Mouse (Mus musculus) left cerebral cortex, postnatal 14 days (tissue): Measurements from ENCODE around the gene Eno1. TPM values are rescaled to one million over a fixed set of nuclear protein-coding genes. Genes with fewer than 3 reads are reported as not detected.
A peak's percentile ranks its signal among the peaks of the same experiment; 100 is the strongest.
"Not testable (repeated sequence)": the region's sequence is repeated elsewhere in the genome, so short reads cannot be mapped to it uniquely, and the experiment has no call there.

Experiments
- DNase-seq, 2 experiments: peaks; one replicate each; pipeline ENCODE4 v3.0.0; 2021 to 2022; ENCODE audit warnings: low spot score in 2 of 2, mixed read lengths in 1 of 2
- intact Hi-C: fragments of 180-260 bp; cut with DNase I; formaldehyde crosslinking; loops from one replicate; pipeline ENCODE4 v1.15.1; 2025
- total RNA-seq, 2 experiments: library from RNA; stranded (reverse); gene quantifications; 2 replicates each; pipeline ENCODE4 v1.2.3; 2021

Eno1 gene
- total RNA-seq, 2 experiments from 2014 or later = 378 to 386 TPM

- no peak for DNase-seq
- intact Hi-C loops = no loop called here
These were observed 32.4 kb downstream of the Eno1 start for GRCm38 (mm10) chr4:150268674-150269653.

GRCm38 (mm10) chr4:150269679-150270078 lies 33.2 kb downstream of the Eno1 start:
- intact Hi-C loops = no loop called here

GRCm38 (mm10) chr4:150270718-150271117 lies 34.2 kb downstream of the Eno1 start:
- intact Hi-C loops, DNase-seq: not testable (repeated sequence)

More at GRCm38 (mm10) chr4:150269679-150270078, 33.2 kb downstream of the Eno1 start:
- DNase-seq = no peak

GRCm38 (mm10) chr4:150272725-150273124 lies 36.2 kb downstream of the Eno1 start:
- intact Hi-C loops = no loop called here
- DNase-seq = no peak

DNA sequence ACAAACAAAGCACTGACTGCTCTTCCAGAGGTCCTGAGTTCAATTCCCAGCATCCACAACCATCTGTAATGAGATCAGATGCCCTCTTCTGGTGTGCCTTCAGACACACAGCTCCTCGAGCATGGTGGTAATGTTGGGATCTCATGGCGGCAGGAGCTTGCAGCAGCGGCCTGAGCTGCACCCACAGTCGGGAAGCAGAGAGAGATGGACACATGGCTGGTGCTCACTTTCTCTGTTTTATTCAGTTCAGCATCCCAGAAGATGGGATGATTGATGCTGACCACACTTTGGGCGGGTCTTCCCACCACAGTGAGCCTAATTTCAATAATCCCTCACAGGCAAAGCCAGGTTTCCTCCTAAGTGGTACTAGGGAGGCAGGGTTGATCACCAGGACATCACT lies 39.0 kb downstream of the Eno1 start:
- DNase-seq = no peak
- intact Hi-C loops = no loop called here

GRCm38 (mm10) chr4:150279336-150279735 lies 42.8 kb downstream of the Eno1 start:
- DNase-seq, intact Hi-C loops: not testable (repeated sequence)

DNA sequence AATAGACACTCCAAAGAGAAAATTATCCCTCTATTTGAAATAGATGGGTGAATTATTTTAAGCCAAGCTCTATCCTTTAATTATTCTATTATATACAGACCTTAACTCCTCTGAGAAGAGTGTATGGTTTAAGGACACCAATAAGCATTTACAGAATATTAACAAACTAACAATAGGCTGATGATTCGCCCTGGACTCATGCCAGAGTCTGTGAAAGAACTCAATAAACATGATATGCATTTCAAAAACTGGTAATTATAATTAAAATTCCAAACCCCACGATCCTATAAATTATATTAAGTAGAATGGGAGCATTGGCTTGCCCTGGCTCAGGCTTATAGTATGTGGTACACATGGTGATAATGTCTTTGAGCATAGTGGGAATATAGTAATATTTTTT lies 43.5 kb downstream of the Eno1 start:
- intact Hi-C loops = loop anchor here (5.0 kb wide), 2 partner anchors 52 to 187 kb away; no protein-coding TSS in a partner anchor
- DNase-seq = no peak

DNA sequence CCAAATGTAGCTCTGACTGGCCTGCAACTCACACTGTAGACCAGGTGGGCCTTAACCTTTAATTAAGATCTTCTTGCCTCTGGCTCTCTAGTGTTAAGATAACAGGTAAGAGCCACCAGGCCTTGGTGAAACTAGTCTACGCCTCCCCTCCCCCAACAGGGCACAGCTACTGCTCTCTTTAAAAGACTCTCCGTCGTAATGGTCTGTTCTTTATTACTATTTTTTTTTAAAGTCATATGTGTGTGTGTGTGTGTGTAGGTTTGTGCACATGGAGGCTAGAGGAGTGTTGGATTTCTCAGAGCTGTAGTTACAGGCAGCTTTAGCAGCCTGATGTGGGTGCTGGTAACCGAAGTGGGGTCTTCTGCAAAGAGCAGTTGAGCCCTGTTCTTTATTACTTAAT lies 43.9 kb downstream of the Eno1 start:
- DNase-seq = no peak
- intact Hi-C loops = loop anchor here (5.0 kb wide), 2 partner anchors 52 to 187 kb away; no protein-coding TSS in a partner anchor

GRCm38 (mm10) chr4:150281018-150281761 lies 44.7 kb downstream of the Eno1 start, which contains the start of gene Rere:
Rere (plus strand) TSS chr4:150281646.
- intact Hi-C loops = loop anchor here (5.0 kb wide), 2 partner anchors 51 to 186 kb away; no protein-coding TSS in a partner anchor
- DNase-seq = peak; percentile 98 to 99

GRCm38 (mm10) chr4:150281891-150282630 lies 45.5 kb downstream of the Eno1 start:
- intact Hi-C loops = loop anchor here (5.0 kb wide), 2 partner anchors 50 to 185 kb away; no protein-coding TSS in a partner anchor

DNA sequence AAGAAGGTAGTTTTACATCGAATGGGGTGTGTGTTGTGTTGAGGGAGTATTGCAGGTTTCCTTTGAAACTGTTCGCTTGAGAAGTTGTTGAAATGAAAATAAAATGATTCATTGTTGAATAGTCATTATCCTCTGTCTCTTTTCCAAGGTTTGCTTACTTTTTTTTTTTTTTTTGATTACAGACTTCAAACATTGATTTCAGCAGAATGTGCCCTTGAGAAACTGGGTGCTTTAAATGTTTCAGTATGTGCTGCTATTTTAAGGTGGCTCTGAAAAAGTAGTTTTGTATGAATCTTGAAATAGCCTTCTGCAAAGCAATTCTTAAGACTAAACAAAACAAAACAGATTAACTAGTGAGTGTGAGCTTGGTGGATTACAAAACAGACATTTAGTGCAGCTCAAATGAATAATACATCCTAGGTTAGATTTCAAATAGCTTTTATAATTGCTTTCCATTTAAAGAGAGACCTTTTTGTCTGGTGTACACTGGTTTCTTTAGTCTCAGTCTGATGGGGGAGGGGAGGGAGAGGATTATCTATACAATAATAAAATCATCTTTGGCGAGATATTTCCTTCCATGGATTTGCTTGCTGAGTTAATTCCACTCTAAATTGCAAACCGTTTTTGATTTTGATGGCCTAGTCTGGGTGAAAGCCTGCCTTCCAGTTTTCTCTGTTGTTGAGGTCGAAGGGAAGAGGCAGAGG lies 46.3 kb downstream of the Eno1 start:
- no peak for DNase-seq
- intact Hi-C loops = loop anchor here (5.0 kb wide), 2 partner anchors 50 to 185 kb away; no protein-coding TSS in a partner anchor

More at GRCm38 (mm10) chr4:150281891-150282630, 45.5 kb downstream of the Eno1 start:
- no peak for DNase-seq

GRCm38 (mm10) chr4:150283335-150283638 lies 46.8 kb downstream of the Eno1 start:
- no peak for DNase-seq
- intact Hi-C loops = loop anchor here (5.0 kb wide), 2 partner anchors 49 to 184 kb away; no protein-coding TSS in a partner anchor

- peak in 1 of 2 experiments; percentile 48 for DNase-seq
- intact Hi-C loops = loop anchor here (5.0 kb wide), 2 partner anchors 48 to 183 kb away; no protein-coding TSS in a partner anchor
These were observed 47.5 kb downstream of the Eno1 start for GRCm38 (mm10) chr4:150283993-150284392.

- intact Hi-C loops = no loop called here
These were observed 50.5 kb downstream of the Eno1 start for GRCm38 (mm10) chr4:150286980-150287379.

GRCm38 (mm10) chr4:150287463-150287862 lies 50.9 kb downstream of the Eno1 start:
- DNase-seq, intact Hi-C loops: not testable (repeated sequence)

More at GRCm38 (mm10) chr4:150286980-150287379, 50.5 kb downstream of the Eno1 start:
- DNase-seq = no peak

- intact Hi-C loops = no loop called here
- no peak for DNase-seq
These were observed 55.4 kb downstream of the Eno1 start for GRCm38 (mm10) chr4:150291900-150292299.

DNA sequence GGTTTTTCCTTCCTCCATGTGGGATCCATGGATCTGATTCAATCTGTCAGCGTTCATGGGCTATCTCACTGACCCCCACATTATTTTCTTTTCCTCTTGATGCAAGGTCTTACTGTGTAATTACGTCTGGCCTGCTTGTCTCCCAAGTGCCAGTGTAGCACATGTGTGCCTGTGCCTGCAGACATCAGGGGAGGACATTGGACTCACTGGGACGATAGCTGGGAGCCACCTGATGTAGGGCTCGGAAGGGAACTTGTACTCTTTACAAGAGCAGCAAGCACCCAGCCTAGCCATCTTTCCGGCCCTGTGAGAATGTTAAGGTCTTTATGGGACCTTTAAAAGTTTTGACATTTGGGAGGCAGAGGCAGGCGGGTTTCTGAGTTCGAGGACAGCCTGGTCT lies 58.3 kb downstream of the Eno1 start:
- no peak for DNase-seq
- intact Hi-C loops = no loop called here

DNA sequence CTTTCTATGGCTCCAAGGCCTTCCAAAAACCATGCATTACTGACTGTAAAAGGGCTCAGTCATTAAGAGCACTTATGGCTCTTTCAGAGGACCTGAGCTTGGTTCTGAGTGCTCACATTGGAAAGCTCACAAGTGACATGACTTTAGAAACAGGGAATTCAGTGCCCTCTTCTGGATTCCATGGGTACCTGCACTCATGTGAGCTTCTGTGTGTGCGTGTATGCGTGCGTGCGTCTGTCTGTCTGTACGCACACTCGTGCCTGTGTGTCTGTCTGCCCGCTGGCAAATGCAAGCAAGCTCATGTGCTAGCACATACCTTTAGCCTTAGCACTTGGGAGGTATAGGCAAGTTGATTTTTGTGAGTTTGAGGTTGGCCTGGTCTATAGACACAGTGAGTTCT lies 59.4 kb downstream of the Eno1 start:
- no peak for DNase-seq
- intact Hi-C loops = no loop called here
